8 mouse cellular contexts compared by ENCODE assay signal in the genomic region with DNA sequence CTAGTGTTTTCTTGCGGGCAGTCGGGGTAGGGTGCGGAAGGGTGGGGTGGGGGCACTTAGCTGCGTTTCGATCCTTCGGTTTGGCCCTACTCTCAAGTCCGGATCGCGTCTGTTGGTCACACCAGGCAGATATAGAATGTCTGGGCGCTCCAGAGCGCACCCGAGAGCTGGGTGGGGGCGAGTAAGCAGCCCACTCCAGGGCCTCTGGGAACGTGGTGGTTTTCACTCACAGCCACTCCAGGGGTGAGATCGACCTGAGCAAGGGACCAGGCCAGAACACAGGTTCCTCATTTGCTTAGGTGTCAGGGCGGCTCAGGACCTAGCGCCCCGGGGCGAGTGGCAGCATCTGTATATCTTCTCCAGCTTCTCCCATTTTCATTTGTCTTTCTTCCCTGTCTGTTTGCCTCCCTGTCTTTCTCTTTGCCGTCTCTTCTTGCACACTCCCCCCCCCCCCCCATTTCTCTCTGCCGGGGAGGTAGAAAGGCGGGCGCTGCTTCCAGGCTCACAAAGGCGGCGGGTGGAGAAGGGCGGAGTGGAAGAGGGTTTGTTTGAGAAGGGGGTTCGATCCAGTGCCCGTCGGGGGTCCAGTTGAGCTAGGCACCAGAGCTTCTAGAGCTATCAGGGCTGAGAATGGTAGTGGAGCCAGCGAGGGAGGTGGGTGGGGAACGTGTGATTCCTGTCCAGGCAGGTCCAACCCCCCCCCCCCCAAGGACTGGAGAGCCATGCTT. TPM values are rescaled to one million over a fixed set of nuclear protein-coding genes. Genes with fewer than 3 reads are reported as not detected.
A peak's percentile ranks its signal among the peaks of the same experiment; 100 is the strongest.
DNase-seq lines count a peak whose midpoint lies in the region; ATAC-seq and TF ChIP-seq lines count a peak whose summit lies in the region.

No protein-coding gene starts in this region.

- no peaks in the 10 kb centered on the region for H3K36me3 ChIP-seq in forebrain, embryonic 13.5 days (ENCODE audit: poor library complexity, severe bottlenecking)
- no peaks in the 10 kb centered on the region for H3K36me3 ChIP-seq in liver, embryonic 11.5 days (ENCODE audit: control insufficient read depth, insufficient read depth, low read length)
- H3K36me3 ChIP-seq in neural tube, embryonic 15.5 days = no peaks in the 10 kb centered on the region

- H3K4me3 ChIP-seq in lung, adult 2 months (replicated peaks; ENCODE audit: extremely low read depth, low read depth, low read length) = peak overlapping the region; percentile 85
- H3K4me3 ChIP-seq in forebrain, embryonic 13.5 days = peak overlapping the region; percentile 79
- peak overlapping the region; percentile 59 for H3K4me3 ChIP-seq in liver, embryonic 11.5 days (ENCODE audit: low read depth, low read length)
- H3K4me3 ChIP-seq in neural tube, embryonic 15.5 days (replicated peaks) = peak overlapping the region; percentile 59

- WGBS in lung, adult 2 months = 34% methylated on average over 31 of the region's 31 CpGs
- WGBS in forebrain, embryonic 13.5 days = 34% methylated on average over 29 of the region's 31 CpGs
- WGBS in liver, embryonic 11.5 days = 23% methylated on average over 30 of the region's 31 CpGs
- 25% methylated on average over 31 of the region's 31 CpGs for WGBS in neural tube, embryonic 15.5 days

- peak overlapping the region; percentile 98 for H3K9ac ChIP-seq in forebrain, embryonic 13.5 days
- peak overlapping the region; percentile 64 for H3K9ac ChIP-seq in liver, embryonic 11.5 days (ENCODE audit: low read depth, low read length)
- H3K9ac ChIP-seq in neural tube, embryonic 15.5 days (replicated peaks) = peak overlapping the region; percentile 68

- ATAC-seq in forebrain, embryonic 13.5 days = no peak
- ATAC-seq in liver, embryonic 11.5 days (replicated peaks; ENCODE audit: low FRiP score) = no peak
- ATAC-seq in neural tube, embryonic 15.5 days (ENCODE audit: low FRiP score) = no peak

- no peaks in the 10 kb centered on the region for H3K9me3 ChIP-seq in forebrain, embryonic 13.5 days (replicated peaks)
- H3K9me3 ChIP-seq in liver, embryonic 11.5 days (ENCODE audit: control insufficient read depth, low read length) = no peaks in the 10 kb centered on the region
- H3K9me3 ChIP-seq in neural tube, embryonic 15.5 days (replicated peaks) = no peaks in the 10 kb centered on the region

- 0 out of 2 replicates have a peak, but pooled peaks have one; percentile 1 for TF ChIP-seq POLR2A in lung, adult 2 months (IDR thresholded peaks at IDR 0.05; ENCODE audit: borderline replicate concordance, extremely low read depth, low read depth, low read length)

- peaks cover 15% of the 10 kb centered on the region; the same call in 1 of the 2 replicates for H3K27me3 ChIP-seq in forebrain, embryonic 13.5 days
- H3K27me3 ChIP-seq in liver, embryonic 11.5 days (replicated peaks; ENCODE audit: control insufficient read depth, insufficient read depth, low read length) = peaks cover 33% of the 10 kb centered on the region
- peaks cover 19% of the 10 kb centered on the region for H3K27me3 ChIP-seq in neural tube, embryonic 15.5 days (replicated peaks)

- peaks cover 4% of the 10 kb centered on the region; the same call in 1 of the 2 replicates for H3K4me1 ChIP-seq in lung, adult 2 months (ENCODE audit: control insufficient read depth, insufficient read depth, low read length)
- H3K4me1 ChIP-seq in forebrain, embryonic 13.5 days = peaks cover 29% of the 10 kb centered on the region
- no peaks in the 10 kb centered on the region; the same call in 1 of the 2 replicates for H3K4me1 ChIP-seq in liver, embryonic 11.5 days (replicated peaks; ENCODE audit: control insufficient read depth, insufficient read depth, low read length)
- peaks cover 39% of the 10 kb centered on the region for H3K4me1 ChIP-seq in neural tube, embryonic 15.5 days

- TF ChIP-seq CTCF in lung, adult 2 months (IDR thresholded peaks at IDR 0.05; ENCODE audit: insufficient read depth, low read length) = no peak

- H3K27ac ChIP-seq in forebrain, embryonic 13.5 days = peak overlapping the region; percentile 87
- no peak overlapping the region for H3K27ac ChIP-seq in liver, embryonic 11.5 days (ENCODE audit: low read depth, low read length)
- H3K27ac ChIP-seq in neural tube, embryonic 15.5 days (replicated peaks) = peak overlapping the region; percentile 82

- H3K4me2 ChIP-seq in forebrain, embryonic 13.5 days = peak overlapping the region; percentile 89
- H3K4me2 ChIP-seq in liver, embryonic 11.5 days = peak overlapping the region; percentile 72
- peak overlapping the region; percentile 70 for H3K4me2 ChIP-seq in neural tube, embryonic 15.5 days

- DNase-seq in lung, adult 2 months = peak; percentile 34
- no peak for DNase-seq in lung, postnatal 10 days
- no peak for DNase-seq in liver, embryonic 11.5 days (ENCODE audit: low spot score)
- no peak for DNase-seq in adrenal gland, adult 2 months
- DNase-seq in cerebellum, adult 11-12 months = no peak
- DNase-seq in left cerebral cortex, adult 9 months (ENCODE audit: low spot score in 2 of 2) = no peak

RNA-seq across cellular contexts. Expression of a gene that starts 1.4 kb away (rescaled TPM):
- polyA plus RNA-seq in lung, adult 2 months (2012; rRNA removed) = 81.4 and 132 TPM in 2 replicates
- polyA plus RNA-seq in forebrain, embryonic 13.5 days (2015; fragmentation: Nextera tagmentation; extraction: Ambion mirVana) = 67.6 and 71.9 TPM in 2 replicates
- 15.9 and 17.9 TPM in 2 replicates for polyA plus RNA-seq in liver, embryonic 11.5 days (2014; fragmentation: Nextera tagmentation; extraction: Ambion mirVana)
- 19.3 and 19.4 TPM in 2 replicates for polyA plus RNA-seq in neural tube, embryonic 15.5 days (2015; fragmentation: Nextera tagmentation; extraction: Ambion mirVana)
- 10 to 100 TPM; 51.0 to 52.1 TPM for total RNA-seq in adrenal gland, adult 2 months (2021)
- polyA plus RNA-seq in adrenal gland, adult 2 months (2012; rRNA removed) = 56.6 and 60.9 TPM in 2 replicates
